Mouse (Mus musculus): ENCODE results near the gene Gimap4.

- TF ChIP-seq CTCF (IDR thresholded peaks at IDR 0.05; ENCODE audit: low read depth, low read length) (no peak), GATA1 (IDR thresholded peaks at IDR 0.05; ENCODE audit: borderline replicate concordance, low read length) (no peak), TAL1 (conservative IDR thresholded peaks at IDR 0.05; ENCODE audit: low read depth, low read length) (no peak)
These were observed at the start of gene Gimap4 for GRCm38 (mm10) chr6:48684319-48684718.
